Mouse (Mus musculus): ENCODE measurements around the gene Acsm4. TPM values are rescaled to one million over a fixed set of nuclear protein-coding genes. Genes with fewer than 3 reads are reported as not detected.

Acsm4 gene
- polyA plus RNA-seq, 1 experiment: not detected

- TF ChIP-seq TAL1 (IDR thresholded peaks at IDR 0.05; ENCODE audit: low read length) (no peak), GATA1 (IDR thresholded peaks at IDR 0.05; ENCODE audit: low read length) (no peak)
- no peaks in the 10 kb centered on the region for H3K36me3 ChIP-seq (ENCODE audit: control insufficient read depth)
- H3K4me1 ChIP-seq (ENCODE audit: control insufficient read depth): peaks cover 2% of the 10 kb centered on the region; the same call in 1 of the 2 replicates
- H3K4me3 ChIP-seq (replicated peaks): no peak overlapping the region
- 0 out of 2 replicates have a peak, but pooled peaks cover 2% of the 10 kb centered on the region for H3K27me3 ChIP-seq (ENCODE audit: control insufficient read depth)
- H3K9me3 ChIP-seq (ENCODE audit: control insufficient read depth, low read length): no peaks in the 10 kb centered on the region
Measured at GRCm38 (mm10) chr7:119748761-119749160, 58.9 kb downstream of the Acsm4 start.

DNA sequence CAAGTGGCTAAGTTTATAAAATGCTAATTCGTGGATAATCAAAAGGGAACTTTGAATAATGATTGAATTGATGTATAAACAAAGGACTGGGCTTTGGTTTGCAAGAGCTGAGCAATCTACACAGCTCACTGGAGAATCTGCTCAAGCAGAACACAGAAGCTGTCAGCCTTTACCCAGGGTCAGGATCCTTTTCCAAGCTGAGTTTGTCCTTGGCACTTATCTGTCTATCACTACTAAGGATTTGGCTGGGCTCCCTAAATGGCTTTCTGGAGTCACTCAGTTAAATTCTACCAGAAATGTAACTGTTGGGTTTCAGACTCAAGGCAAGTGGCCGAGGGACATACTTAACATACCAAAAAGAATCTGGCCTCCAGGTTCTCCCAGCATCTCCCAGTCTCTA lies 60.1 kb downstream of the Acsm4 start:
- Histone ChIP-seq H3K9me3 (ENCODE audit: control insufficient read depth, low read length) (no peaks in the 10 kb centered on the region), H3K27me3 (ENCODE audit: control insufficient read depth) (no peaks in the 10 kb centered on the region), H3K4me1 (ENCODE audit: control insufficient read depth) (no peaks in the 10 kb centered on the region), H3K4me3 (replicated peaks) (no peak overlapping the region), H3K36me3 (ENCODE audit: control insufficient read depth) (no peaks in the 10 kb centered on the region)
- no peak for TF ChIP-seq GATA1 (IDR thresholded peaks at IDR 0.05; ENCODE audit: low read length)
- no peak for TF ChIP-seq TAL1 (IDR thresholded peaks at IDR 0.05; ENCODE audit: low read length)

GRCm38 (mm10) chr7:119753696-119754095 lies 63.9 kb downstream of the Acsm4 start:
- TF ChIP-seq TAL1 (IDR thresholded peaks at IDR 0.05; ENCODE audit: low read length): no peak
- TF ChIP-seq GATA1 (IDR thresholded peaks at IDR 0.05; ENCODE audit: low read length): no peak
- Histone ChIP-seq H3K9me3 (ENCODE audit: control insufficient read depth, low read length) (no peaks in the 10 kb centered on the region), H3K4me3 (replicated peaks) (no peak overlapping the region), H3K4me1 (ENCODE audit: control insufficient read depth) (no peaks in the 10 kb centered on the region), H3K27me3 (ENCODE audit: control insufficient read depth) (no peaks in the 10 kb centered on the region), H3K36me3 (ENCODE audit: control insufficient read depth) (no peaks in the 10 kb centered on the region)

DNA sequence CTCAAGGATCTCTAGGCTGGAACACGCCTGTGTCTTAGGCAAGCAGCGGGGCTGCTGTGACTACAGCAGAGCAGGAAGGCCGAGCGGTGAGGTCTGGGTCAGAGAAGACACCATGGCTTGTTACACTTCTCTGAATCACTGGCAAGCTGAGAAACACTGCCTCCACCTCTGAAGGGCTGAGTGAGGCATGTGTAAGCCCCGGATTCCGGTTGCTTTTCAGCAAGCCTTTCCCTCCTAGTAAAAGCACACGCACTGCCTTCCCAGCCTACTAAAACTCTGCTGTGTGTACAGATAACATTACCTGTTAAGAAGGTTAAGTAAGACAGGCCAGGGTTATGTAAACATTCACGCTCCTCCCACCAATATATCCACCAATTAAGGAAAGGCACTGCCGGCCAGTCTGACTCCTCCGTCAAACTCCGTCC lies 70.7 kb downstream of the Acsm4 start, which contains the start of gene Acsm3:
Acsm3 (plus strand) TSS at position 397 of the 425 bp plus-strand sequence.
- Histone ChIP-seq H3K36me3 (ENCODE audit: control insufficient read depth) (no peaks in the 10 kb centered on the region), H3K4me3 (replicated peaks) (no peak within 1 kb of the TSS), H3K9me3 (ENCODE audit: control insufficient read depth, low read length) (no peaks in the 10 kb centered on the region), H3K4me1 (ENCODE audit: control insufficient read depth) (no peaks in the 10 kb centered on the region), H3K27me3 (ENCODE audit: control insufficient read depth) (no peaks in the 10 kb centered on the region)
- TF ChIP-seq TAL1 (IDR thresholded peaks at IDR 0.05; ENCODE audit: low read length) (no peak), GATA1 (IDR thresholded peaks at IDR 0.05; ENCODE audit: low read length) (no peak)

DNA sequence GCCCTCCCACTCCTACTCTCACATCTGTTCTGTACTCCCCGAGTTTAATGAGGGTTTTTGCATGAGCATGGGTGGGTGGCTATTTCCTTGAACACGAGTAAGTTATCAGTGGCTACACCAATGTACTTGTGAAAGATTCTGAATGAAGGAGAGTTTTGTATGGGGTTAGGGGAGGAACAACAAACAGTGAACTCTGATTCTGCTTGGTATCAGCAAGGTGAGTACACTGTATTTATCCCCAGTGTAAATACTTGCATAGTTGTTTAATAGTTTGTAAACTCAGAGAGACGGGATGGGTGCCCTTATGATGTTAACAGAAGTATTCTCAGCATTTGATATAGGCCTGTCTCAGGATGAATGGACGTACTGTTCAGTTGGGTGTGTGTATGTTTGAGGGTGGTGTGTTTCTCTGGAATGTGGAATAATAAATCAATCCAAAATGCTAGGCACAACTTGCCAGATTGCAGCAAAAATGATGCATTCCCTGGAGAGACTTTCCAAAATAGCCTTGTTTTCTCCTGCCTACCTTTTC lies 72.4 kb downstream of the Acsm4 start:
- Histone ChIP-seq H3K36me3 (ENCODE audit: control insufficient read depth) (no peaks in the 10 kb centered on the region), H3K27me3 (ENCODE audit: control insufficient read depth) (no peaks in the 10 kb centered on the region), H3K9me3 (ENCODE audit: control insufficient read depth, low read length) (no peaks in the 10 kb centered on the region), H3K4me1 (ENCODE audit: control insufficient read depth) (no peaks in the 10 kb centered on the region), H3K4me3 (replicated peaks) (no peak overlapping the region)
- TF ChIP-seq TAL1 (IDR thresholded peaks at IDR 0.05; ENCODE audit: low read length): no peak
- no peak for TF ChIP-seq GATA1 (IDR thresholded peaks at IDR 0.05; ENCODE audit: low read length)

Other genes with a start within 250 kb of the Acsm4 start
- not detected in 2 replicates for gene Gp2, start 230.7 kb upstream of the Acsm4 start, polyA plus RNA-seq (2012)
- not detected in 2 replicates for gene Umod, start 210.7 kb upstream of the Acsm4 start, polyA plus RNA-seq (2012)
- not detected in 2 replicates for gene Acsm5, start 170.6 kb upstream of the Acsm4 start, polyA plus RNA-seq (2012)
- gene Pdilt, start 166.5 kb upstream of the Acsm4 start, polyA plus RNA-seq (2012): not detected in 2 replicates
- gene Acsm2, start 135.7 kb upstream of the Acsm4 start, polyA plus RNA-seq (2012): not detected in 2 replicates
- not detected in 2 replicates for gene Acsm1, start 83.0 kb upstream of the Acsm4 start, polyA plus RNA-seq (2012)
- 0.38 and 0.64 TPM in 2 replicates for gene Thumpd1, start 30.8 kb downstream of the Acsm4 start, polyA plus RNA-seq (2012)
- not detected in 2 replicates for gene Acsm3, start 70.9 kb downstream of the Acsm4 start, polyA plus RNA-seq (2012)
- gene Rexo5, start 104.0 kb downstream of the Acsm4 start, polyA plus RNA-seq (2012): 0.24 and 0.56 TPM in 2 replicates
- gene Eri2, start 104.0 kb downstream of the Acsm4 start, polyA plus RNA-seq (2012): 0.02 and 0.08 TPM in 2 replicates
- gene Lyrm1, start 205.8 kb downstream of the Acsm4 start, polyA plus RNA-seq (2012): 0.17 and 0.22 TPM in 2 replicates
- 0.36 and 0.43 TPM in 2 replicates for gene Dcun1d3, start 206.3 kb downstream of the Acsm4 start, polyA plus RNA-seq (2012)